In genomic region chr8:118209301-118209700, GRCm38 (mm10) we compare ENCODE assay signal across 2 mouse cellular contexts.
DNase-seq lines count a peak whose midpoint lies in the region.

No protein-coding gene starts in this region.

- peak; percentile 74 for DNase-seq in heart, adult 11 months
- peak; percentile 44 for DNase-seq in testis, postnatal 10 days (ENCODE audit: low spot score)
